Mouse (Mus musculus): ENCODE data around the gene Cldn14. TPM values are rescaled to one million over a fixed set of nuclear protein-coding genes. Genes with fewer than 3 reads are reported as not detected.
A peak's percentile ranks its signal among the peaks of the same experiment; 100 is the strongest.

Gene Cldn14
- total and polyA plus RNA-seq, 3 experiments: not detected

DNA sequence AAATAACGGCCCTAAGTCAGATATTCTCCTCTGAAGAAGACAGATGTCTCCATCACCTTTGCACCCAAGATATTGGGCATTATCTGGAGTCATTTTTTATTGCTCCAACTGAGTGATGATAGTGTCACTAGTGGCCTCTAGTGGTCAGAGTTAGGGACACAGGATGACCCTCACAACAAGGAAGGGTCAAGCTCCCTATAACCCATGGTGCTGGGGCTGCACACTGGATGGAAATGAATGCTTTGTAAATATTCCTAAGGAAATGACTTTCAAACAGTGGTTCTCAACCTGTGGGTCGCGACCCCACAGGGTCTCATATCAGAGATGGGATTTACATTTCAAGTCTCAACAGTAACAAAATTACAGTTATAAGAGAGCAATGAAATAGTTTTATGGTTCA is 31.7 kb downstream of the Cldn14 start:
- no peaks in the 10 kb centered on the region for H3K27me3 ChIP-seq (ENCODE audit: control insufficient read depth in 1 of 2, insufficient read depth in 2 of 2, low read length in 2 of 2)
- H3K27ac ChIP-seq (ENCODE audit: control insufficient read depth, low read depth, low read length): no peak overlapping the region
- DNase-seq (ENCODE audit: low read depth, low spot score): no peak
- H3K9ac ChIP-seq (ENCODE audit: control insufficient read depth, low read depth, low read length, poor library complexity, severe bottlenecking): no peak overlapping the region
- peaks cover 12 to 32% of the 10 kb centered on the region in 2 experiments for H3K4me1 ChIP-seq (ENCODE audit: control insufficient read depth in 1 of 2, insufficient read depth in 2 of 2, low read length in 2 of 2)
- H3K36me3 ChIP-seq (ENCODE audit: control insufficient read depth in 1 of 2, insufficient read depth in 2 of 2, low read length in 2 of 2): peaks cover 0 to 3% of the 10 kb centered on the region in 2 experiments; a peak in 2 of 4 replicates
- no peak overlapping the region for H3K4me3 ChIP-seq (ENCODE audit: control insufficient read depth in 1 of 2, insufficient read depth in 1 of 2, low read depth in 2 of 2, low read length in 2 of 2)
- TF ChIP-seq NRF1 (IDR thresholded peaks at IDR 0.05; ENCODE audit: insufficient read depth, low read depth, low read length, poor library complexity, severe bottlenecking) (no peak), ZMIZ1 (IDR thresholded peaks at IDR 0.05; ENCODE audit: low read depth, low read length) (no peak), SMC3 (IDR thresholded peaks at IDR 0.05; ENCODE audit: low read depth, low read length) (peak; percentile 22; the same call in 1 of the 2 replicates), CTCF (IDR thresholded peaks at IDR 0.05 in 2 of 3, conservative IDR thresholded peaks at IDR 0.05 in 1 of 3; ENCODE audit: control insufficient read depth in 1 of 3, insufficient read depth in 1 of 3, low read depth in 2 of 3, low read length in 3 of 3, poor library complexity in 1 of 3, severe bottlenecking in 1 of 3) (peak; percentile 32 to 57 (median 37); a peak in 4 of 6 replicates), ZKSCAN1 (IDR thresholded peaks at IDR 0.05; ENCODE audit: low read depth, low read length) (no peak), RAD21 (IDR thresholded peaks at IDR 0.05; ENCODE audit: low read depth, low read length) (peak; percentile 21)
- H3K79me2 ChIP-seq (ENCODE audit: control insufficient read depth, insufficient read depth, low read length, poor library complexity): peaks cover 3% of the 10 kb centered on the region; the same call in 1 of the 2 replicates
- H3K9me3 ChIP-seq (replicated peaks; ENCODE audit: insufficient read depth, low read length): no peaks in the 10 kb centered on the region

DNA sequence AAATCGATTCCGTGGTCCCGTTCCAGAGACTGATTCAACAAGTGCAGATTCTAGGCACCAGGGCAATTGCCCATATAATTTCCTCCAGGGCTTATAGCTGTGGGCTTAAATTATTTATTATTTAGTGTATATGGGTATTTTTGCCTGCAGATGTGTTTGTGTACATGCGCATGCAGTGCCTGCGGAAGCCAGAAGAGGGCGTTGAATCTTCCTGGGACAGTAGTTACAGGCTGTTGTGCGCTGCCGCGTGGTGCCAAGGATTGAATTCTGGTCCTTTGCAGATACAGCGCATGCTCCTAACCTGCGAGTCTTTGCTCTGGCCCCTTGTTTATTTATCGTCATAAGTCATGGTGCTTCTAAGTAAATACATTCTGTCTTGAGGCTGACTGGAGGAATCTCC is 33.2 kb downstream of the Cldn14 start:
- Histone ChIP-seq H3K9me3 (replicated peaks; ENCODE audit: insufficient read depth, low read length) (no peaks in the 10 kb centered on the region), H3K4me1 (ENCODE audit: control insufficient read depth in 1 of 2, insufficient read depth in 2 of 2, low read length in 2 of 2) (peaks cover 9 to 26% of the 10 kb centered on the region in 2 experiments), H3K27ac (ENCODE audit: control insufficient read depth, low read depth, low read length) (no peak overlapping the region), H3K27me3 (ENCODE audit: control insufficient read depth in 1 of 2, insufficient read depth in 2 of 2, low read length in 2 of 2) (no peaks in the 10 kb centered on the region), H3K79me2 (ENCODE audit: control insufficient read depth, insufficient read depth, low read length, poor library complexity) (peaks cover 3% of the 10 kb centered on the region; the same call in 1 of the 2 replicates), H3K36me3 (ENCODE audit: control insufficient read depth in 1 of 2, insufficient read depth in 2 of 2, low read length in 2 of 2) (peaks cover 0 to 3% of the 10 kb centered on the region in 2 experiments; a peak in 2 of 4 replicates), H3K9ac (ENCODE audit: control insufficient read depth, low read depth, low read length, poor library complexity, severe bottlenecking) (no peak overlapping the region), H3K4me3 (ENCODE audit: control insufficient read depth in 1 of 2, insufficient read depth in 1 of 2, low read depth in 2 of 2, low read length in 2 of 2) (no peak overlapping the region)
- no peak for DNase-seq (ENCODE audit: low read depth, low spot score)
- TF ChIP-seq CTCF (IDR thresholded peaks at IDR 0.05 in 2 of 3, conservative IDR thresholded peaks at IDR 0.05 in 1 of 3; ENCODE audit: control insufficient read depth in 1 of 3, insufficient read depth in 1 of 3, low read depth in 2 of 3, low read length in 3 of 3, poor library complexity in 1 of 3, severe bottlenecking in 1 of 3) (peak; percentile 10 to 39 (median 28); a peak in 5 of 6 replicates), MYB (IDR thresholded peaks at IDR 0.05; ENCODE audit: low read depth, low read length) (no peak)

DNA sequence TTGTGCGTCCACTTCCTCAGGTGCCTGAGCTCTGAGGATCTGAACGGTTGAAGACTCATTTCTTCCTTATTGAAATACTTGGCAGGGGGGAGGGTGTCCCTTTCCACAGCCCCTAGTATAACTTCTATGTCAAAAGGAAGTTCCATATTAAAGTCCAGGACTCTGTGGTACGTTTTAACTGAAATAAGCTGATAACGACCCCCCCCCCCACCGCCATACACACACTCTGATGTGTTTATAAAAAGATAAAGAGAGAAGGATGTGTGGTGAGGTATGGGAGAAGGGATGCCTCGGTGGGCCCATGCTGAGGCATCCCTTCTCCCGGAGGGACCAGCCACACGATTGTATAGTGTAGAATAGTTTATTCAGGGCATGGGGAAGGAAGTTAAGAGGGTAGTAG is 34.4 kb downstream of the Cldn14 start:
- H3K27me3 ChIP-seq (ENCODE audit: control insufficient read depth in 1 of 2, insufficient read depth in 2 of 2, low read length in 2 of 2): no peaks in the 10 kb centered on the region
- H3K4me1 ChIP-seq (ENCODE audit: control insufficient read depth in 1 of 2, insufficient read depth in 2 of 2, low read length in 2 of 2): peaks cover 3 to 17% of the 10 kb centered on the region in 2 experiments
- peak overlapping the region; percentile 72 for H3K9ac ChIP-seq (ENCODE audit: control insufficient read depth, low read depth, low read length, poor library complexity, severe bottlenecking)
- H3K9me3 ChIP-seq (replicated peaks; ENCODE audit: insufficient read depth, low read length): no peaks in the 10 kb centered on the region
- DNase-seq (ENCODE audit: low read depth, low spot score): peak; percentile 64
- H3K79me2 ChIP-seq (ENCODE audit: control insufficient read depth, insufficient read depth, low read length, poor library complexity): peaks cover 3% of the 10 kb centered on the region; the same call in 1 of the 2 replicates
- peak overlapping the region; percentile 86 for H3K27ac ChIP-seq (ENCODE audit: control insufficient read depth, low read depth, low read length)
- H3K36me3 ChIP-seq (ENCODE audit: control insufficient read depth in 1 of 2, insufficient read depth in 2 of 2, low read length in 2 of 2): peaks cover 0 to 3% of the 10 kb centered on the region in 2 experiments; a peak in 2 of 4 replicates
- peak overlapping the region; percentile 59 to 90 for H3K4me3 ChIP-seq (ENCODE audit: control insufficient read depth in 1 of 2, insufficient read depth in 1 of 2, low read depth in 2 of 2, low read length in 2 of 2)
- TF ChIP-seq NELFE (IDR thresholded peaks at IDR 0.05; ENCODE audit: low read depth, low read length): no peak; the same call in 1 of the 2 replicates
- no peak for TF ChIP-seq USF2 (IDR thresholded peaks at IDR 0.05; ENCODE audit: borderline replicate concordance in 1 of 2, insufficient read depth in 1 of 2, low read depth in 1 of 2, low read length in 2 of 2)
- peak; percentile 69 for TF ChIP-seq ETS1 (IDR thresholded peaks at IDR 0.05; ENCODE audit: low read depth, low read length)
- TF ChIP-seq TCF12 (IDR thresholded peaks at IDR 0.05; ENCODE audit: low read depth, low read length): peak; percentile 85
- TF ChIP-seq MXI1 (IDR thresholded peaks at IDR 0.05; ENCODE audit: low read depth, low read length): no peak
- TF ChIP-seq MAFK (IDR thresholded peaks at IDR 0.05; ENCODE audit: borderline replicate concordance, low read depth, low read length): no peak
- TF ChIP-seq SMC3 (IDR thresholded peaks at IDR 0.05; ENCODE audit: low read depth, low read length): no peak
- TF ChIP-seq ELF1 (IDR thresholded peaks at IDR 0.05; ENCODE audit: low read depth, low read length): no peak
- TF ChIP-seq GABPA (IDR thresholded peaks at IDR 0.05; ENCODE audit: low read depth, low read length): no peak
- no peak; the same call in 1 of the 2 replicates for TF ChIP-seq SIN3A (IDR thresholded peaks at IDR 0.05; ENCODE audit: low read length)
- peak; percentile 39; the same call in 1 of the 2 replicates for TF ChIP-seq GATA1 (IDR thresholded peaks at IDR 0.05; ENCODE audit: low read depth, low read length)
- no peak for TF ChIP-seq ZKSCAN1 (IDR thresholded peaks at IDR 0.05; ENCODE audit: low read depth, low read length)
- TF ChIP-seq MYB (IDR thresholded peaks at IDR 0.05; ENCODE audit: low read depth, low read length): peak; percentile 83
- TF ChIP-seq POLR2AphosphoS2 (IDR thresholded peaks at IDR 0.05; ENCODE audit: low read length): no peak
- TF ChIP-seq E2F4 (IDR thresholded peaks at IDR 0.05; ENCODE audit: borderline replicate concordance, low read depth, low read length): no peak
- 0 out of 2 replicates have a peak, but pooled peaks have one; percentile 62 for TF ChIP-seq BHLHE40 (IDR thresholded peaks at IDR 0.05; ENCODE audit: borderline replicate concordance, low read depth, low read length)
- no peak for TF ChIP-seq ZMIZ1 (IDR thresholded peaks at IDR 0.05; ENCODE audit: low read depth, low read length)
- TF ChIP-seq MAZ (IDR thresholded peaks at IDR 0.05; ENCODE audit: low read depth, low read length): 0 out of 2 replicates have a peak, but pooled peaks have one; percentile 35
- no peak for TF ChIP-seq CHD2 (IDR thresholded peaks at IDR 0.05; ENCODE audit: low read length)
- no peak for TF ChIP-seq HCFC1 (IDR thresholded peaks at IDR 0.05; ENCODE audit: low read depth, low read length)
- TF ChIP-seq TBP (IDR thresholded peaks at IDR 0.05; ENCODE audit: low read depth, low read length): no peak

All from MEL (cell line).